Mouse (Mus musculus) liver, embryonic 14.5 days (tissue): ENCODE measurements around the gene Rph3al. TPM values are rescaled to one million over a fixed set of nuclear protein-coding genes. Genes with fewer than 3 reads are reported as not detected.

Source experiments
- ATAC-seq: fragments of 200-750 bp; cut with Nextera tagmentation; 2 replicates; pipeline ENCODE4 v1.8.0; 2017; ENCODE audit warnings: moderate number of reproducible peaks, mild to moderate bottlenecking, moderate library complexity; ENCODE audit not compliant: insufficient read depth
- DNase-seq, 3 experiments: peaks; one replicate each; pipeline ENCODE4 v3.0.0-alpha.2; 2012 to 2013; ENCODE audit warnings: low read depth in 3 of 3, low spot score in 3 of 3
- H3K27ac ChIP-seq: fragments of 300-500 bp; sonication (generic); 2 replicates; pipeline ENCODE4 v1.5.1; 2014; ENCODE audit warnings: moderate library complexity, mild to moderate bottlenecking, control low read depth, inconsistent platforms
- H3K27me3 ChIP-seq: fragments of 300-500 bp; sonication (generic); 2 replicates; pipeline ENCODE4 v1.6.1; 2014; ENCODE audit warnings: mild to moderate bottlenecking, low read length, moderate library complexity; ENCODE audit not compliant: control insufficient read depth, insufficient read depth
- H3K36me3 ChIP-seq: fragments of 300-500 bp; sonication (generic); replicated peaks from 2 replicates; pipeline ENCODE4 v1.6.1; 2014; ENCODE audit warnings: low read depth; ENCODE audit not compliant: control insufficient read depth, insufficient read depth
- H3K4me1 ChIP-seq, 2 experiments: fragments of 200-500 bp in 1 of 2; fragments of 300-500 bp in 1 of 2; sonication (generic) in 1 of 2; replicated peaks; 2 replicates each; pipeline ENCODE4 v1.6.1; 2012 to 2014; ENCODE audit warnings: antibody characterized with exemption in 1 of 2, inconsistent platforms in 1 of 2, low read length in 1 of 2; ENCODE audit not compliant: control insufficient read depth in 2 of 2, insufficient read depth in 2 of 2
- H3K4me2 ChIP-seq: fragments of 300-500 bp; sonication (generic); 2 replicates; pipeline ENCODE4 v1.6.1; 2014; ENCODE audit warnings: low read depth, mild to moderate bottlenecking, control low read depth, moderate library complexity
- H3K4me3 ChIP-seq, 2 experiments: fragments of 200-500 bp in 1 of 2; fragments of 300-500 bp in 1 of 2; sonication (generic) in 1 of 2; 2 replicates each; pipeline ENCODE4 v1.5.1; 2012 to 2014; ENCODE audit warnings: low read depth in 2 of 2, low read length in 2 of 2, mild to moderate bottlenecking in 2 of 2, control low read depth in 1 of 2, inconsistent platforms in 1 of 2, moderate library complexity in 1 of 2; ENCODE audit not compliant: insufficient read depth in 1 of 2
- H3K9ac ChIP-seq: fragments of 300-500 bp; sonication (generic); replicated peaks from 2 replicates; pipeline ENCODE4 v1.6.1; 2014; ENCODE audit warnings: mild to moderate bottlenecking, control low read depth, moderate library complexity
- H3K9me3 ChIP-seq: fragments of 300-500 bp; sonication (generic); 2 replicates; pipeline ENCODE4 v1.6.1; 2016; ENCODE audit warnings: low read length, mixed read lengths; ENCODE audit not compliant: control insufficient read depth
- CTCF ChIP-seq: IDR thresholded peaks from 2 replicates; pipeline ENCODE4 v1.5.1; 2016; ENCODE audit warnings: antibody characterized with exemption, low read depth, control low read depth
- EP300 ChIP-seq: IDR thresholded peaks from 2 replicates; pipeline ENCODE4 v1.6.1; 2016; ENCODE audit warnings: antibody characterized with exemption, low read depth
- WGBS: fragments of 180-500 bp; shearing (Covaris S2); extraction: QIAGEN DNeasy Blood & Tissue Kit; methylation state at CpG from one replicate; pipeline ENCODE4 v1.1.7; 2014; ENCODE audit not compliant: insufficient replicate concordance; 5-methylcytosine and 5-hydroxymethylcytosine counted together
- polyA plus RNA-seq, 2 experiments: library from polyadenylated mRNA; depleted of rRNA in 1 of 2; stranded (reverse) in 1 of 2; unstranded in 1 of 2; fragments of >200 nt; fragmentation: Nextera tagmentation in 1 of 2; extraction: Ambion mirVana in 1 of 2; gene quantifications; 2 replicates each; pipeline versions ENCODE4 v1.2.1 to v1.2.3; 2012 to 2014

The Rph3al gene
- polyA plus RNA-seq, 2 experiments, result 0.25 to 0.29 TPM

DNA sequence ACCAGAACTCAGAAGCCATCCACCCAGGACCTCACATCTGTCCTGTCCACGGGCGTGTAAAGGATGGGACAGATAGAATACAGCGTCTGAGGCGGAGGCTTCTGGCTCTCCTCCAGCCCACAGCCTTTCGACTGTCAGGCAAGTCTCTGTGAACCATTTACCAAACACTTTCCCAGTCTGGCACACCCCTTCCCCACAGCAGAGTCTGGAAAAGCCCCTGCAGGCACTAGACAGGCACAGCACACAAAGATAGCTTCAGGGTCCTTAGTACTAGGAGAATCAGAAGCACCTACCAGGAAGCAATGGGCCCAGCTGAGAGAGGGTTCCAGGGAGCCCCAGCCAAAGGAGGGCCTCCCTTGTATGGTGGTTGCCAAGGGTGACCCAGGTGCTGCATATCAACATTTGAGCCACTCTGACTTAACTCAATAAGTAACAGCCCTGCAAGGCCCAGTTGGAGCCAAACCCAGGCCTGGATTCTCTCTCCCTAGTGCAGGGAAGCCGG, 808 bp downstream of the Rph3al start:
- 53% methylated on average over 6 of the region's 6 CpGs for WGBS
- H3K27me3 ChIP-seq, result no peaks in the 10 kb centered on the region
- TF ChIP-seq CTCF (no peak), EP300 (no peak)
- H3K9ac ChIP-seq, result no peak overlapping the region
- H3K36me3 ChIP-seq, result no peaks in the 10 kb centered on the region
- H3K4me2 ChIP-seq, result no peak overlapping the region
- no peak overlapping the region for H3K27ac ChIP-seq
- no peak overlapping the region for H3K4me3 ChIP-seq
- peaks cover 0 to 7% of the 10 kb centered on the region in 2 experiments; a peak in 2 of 4 replicates for H3K4me1 ChIP-seq
- DNase-seq (no peak), ATAC-seq (no peak)
- H3K9me3 ChIP-seq, result no peaks in the 10 kb centered on the region

DNA sequence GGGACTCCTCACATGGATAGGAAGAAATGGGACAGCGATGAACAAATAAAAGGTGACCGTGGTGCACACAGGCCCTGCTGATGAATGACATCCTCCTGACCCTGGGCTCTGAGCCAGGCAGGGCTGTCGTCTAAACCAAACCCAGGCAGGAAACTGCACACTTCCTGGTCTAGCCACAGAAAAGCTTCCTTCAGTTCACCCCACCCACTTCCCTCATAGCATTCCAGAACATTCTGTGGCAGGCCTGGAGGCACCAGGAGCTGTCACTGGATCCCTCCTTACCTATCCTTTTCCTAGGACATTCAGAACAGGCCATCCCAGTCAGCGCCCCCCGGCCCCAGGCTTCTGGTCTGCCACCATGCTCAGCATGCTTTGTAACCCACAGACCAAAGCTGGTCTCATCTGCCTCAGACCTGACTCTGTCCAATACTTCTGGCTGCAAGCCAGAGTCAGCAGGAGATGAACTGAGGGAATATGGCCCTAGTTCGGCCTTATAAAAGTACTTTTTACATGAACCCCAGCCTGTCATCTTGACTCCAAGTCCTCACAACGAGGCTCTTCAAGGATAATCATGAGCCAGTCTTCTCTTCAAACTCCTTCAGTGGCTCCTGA, 2.3 kb downstream of the Rph3al start:
- Histone ChIP-seq H3K4me1 (peaks cover 0 to 7% of the 10 kb centered on the region in 2 experiments; a peak in 2 of 4 replicates), H3K4me3 (no peak overlapping the region), H3K36me3 (no peaks in the 10 kb centered on the region), H3K9ac (no peak overlapping the region), H3K4me2 (no peak overlapping the region), H3K27me3 (no peaks in the 10 kb centered on the region), H3K9me3 (no peaks in the 10 kb centered on the region), H3K27ac (no peak overlapping the region)
- ATAC-seq (no peak), DNase-seq (peak in 1 of 3 experiments; percentile 14)
- 27% methylated on average over 7 of the region's 7 CpGs for WGBS
- TF ChIP-seq CTCF, result no peak
- no peak for TF ChIP-seq EP300

DNA sequence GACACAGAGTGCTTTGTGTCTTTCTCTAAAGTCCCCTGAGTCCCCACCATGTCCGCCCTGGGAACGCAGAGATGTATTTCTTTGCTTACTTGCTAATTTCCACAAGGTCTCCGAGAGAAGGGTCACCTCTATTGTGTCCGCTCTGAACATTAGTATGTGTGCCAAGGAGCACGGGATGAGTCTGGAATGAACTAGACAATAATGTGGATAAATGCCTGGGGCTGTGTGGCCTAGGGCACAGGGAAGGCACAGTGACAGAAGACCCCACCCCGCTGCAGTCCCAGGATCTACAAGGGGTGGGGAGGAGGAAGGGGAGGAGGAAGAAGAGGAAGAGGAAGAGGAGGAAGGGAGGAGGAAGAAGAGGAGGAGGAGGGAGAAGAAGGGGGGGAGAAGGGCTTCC, 3.8 kb downstream of the Rph3al start:
- no peak for ATAC-seq
- Histone ChIP-seq H3K4me3 (no peak overlapping the region), H3K9me3 (no peaks in the 10 kb centered on the region), H3K36me3 (no peaks in the 10 kb centered on the region), H3K27me3 (no peaks in the 10 kb centered on the region), H3K27ac (no peak overlapping the region), H3K4me1 (peaks cover 0 to 7% of the 10 kb centered on the region in 2 experiments; a peak in 2 of 4 replicates), H3K9ac (no peak overlapping the region), H3K4me2 (no peak overlapping the region)
- no peak for DNase-seq
- 54% methylated on average over 6 of the region's 6 CpGs for WGBS
- no peak for TF ChIP-seq EP300
- no peak for TF ChIP-seq CTCF

DNA sequence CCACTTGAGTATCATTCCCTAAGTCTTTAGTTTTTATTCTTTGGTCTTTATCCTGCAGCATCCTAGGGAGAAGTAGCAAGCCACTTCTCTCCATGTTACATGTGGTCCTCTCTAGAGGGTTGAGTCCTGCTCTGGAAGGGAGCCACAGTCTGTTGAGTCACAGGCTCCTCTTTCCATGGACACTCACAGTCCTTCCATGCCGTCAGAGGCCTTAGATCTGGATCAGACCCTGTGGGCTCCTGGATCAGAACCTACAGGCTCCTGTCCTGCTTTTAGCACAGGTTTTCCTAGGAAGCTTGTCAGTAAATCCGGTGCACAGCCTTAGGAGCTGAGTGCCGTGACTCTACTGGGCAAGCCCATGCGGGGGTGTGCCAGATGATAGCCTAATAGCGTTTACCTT, 4.9 kb downstream of the Rph3al start:
- no peaks in the 10 kb centered on the region for H3K9me3 ChIP-seq
- DNase-seq (no peak), ATAC-seq (no peak)
- TF ChIP-seq EP300, result no peak
- TF ChIP-seq CTCF, result no peak
- no peaks in the 10 kb centered on the region for H3K27me3 ChIP-seq
- H3K4me2 ChIP-seq, result no peak overlapping the region
- H3K27ac ChIP-seq, result no peak overlapping the region
- no peak overlapping the region for H3K4me3 ChIP-seq
- H3K4me1 ChIP-seq, result peaks cover 0 to 7% of the 10 kb centered on the region in 2 experiments; a peak in 2 of 4 replicates
- no peaks in the 10 kb centered on the region for H3K36me3 ChIP-seq
- WGBS, result 62% methylated on average over 5 of the region's 5 CpGs
- no peak overlapping the region for H3K9ac ChIP-seq

DNA sequence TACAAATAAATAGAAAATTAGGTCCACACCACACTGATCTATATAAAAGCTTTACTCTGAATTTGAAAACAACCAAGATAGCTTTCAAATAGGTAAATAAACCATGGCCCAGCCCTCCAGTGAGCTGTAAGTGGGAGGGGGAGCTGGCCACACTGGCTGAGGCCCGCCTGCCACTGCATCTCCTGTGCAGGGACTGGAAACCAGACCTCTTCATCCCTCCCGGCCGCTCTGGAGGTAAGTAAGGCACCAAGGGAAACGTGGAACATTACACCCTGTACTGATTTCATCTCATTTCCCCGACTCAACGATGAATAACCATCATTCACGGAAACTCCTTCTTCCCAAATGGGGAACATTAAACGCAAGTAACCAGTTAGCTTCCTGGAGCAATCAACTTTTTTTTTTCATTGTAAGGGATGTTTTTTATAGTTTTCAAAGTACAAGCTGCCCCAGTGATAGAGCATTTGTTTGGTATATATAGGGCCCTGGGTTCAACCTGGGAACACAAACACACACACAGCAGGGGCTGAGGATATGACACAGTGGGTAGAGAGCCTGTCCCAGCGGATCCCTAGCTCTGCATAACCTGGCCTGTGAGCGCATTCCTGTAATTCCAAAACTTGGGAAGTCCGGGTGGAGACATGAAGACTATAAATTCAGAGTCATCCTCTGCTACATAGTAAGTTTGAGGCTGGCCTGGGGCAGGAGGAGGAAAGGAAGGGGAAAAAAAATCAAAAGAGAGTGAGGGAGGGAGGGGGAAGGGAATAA, 7.1 kb downstream of the Rph3al start:
- Histone ChIP-seq H3K4me2 (no peak overlapping the region), H3K4me1 (peaks cover 0 to 10% of the 10 kb centered on the region in 2 experiments; a peak in 3 of 4 replicates), H3K9ac (no peak overlapping the region), H3K4me3 (no peak overlapping the region), H3K27me3 (no peaks in the 10 kb centered on the region), H3K36me3 (no peaks in the 10 kb centered on the region), H3K9me3 (no peaks in the 10 kb centered on the region), H3K27ac (no peak overlapping the region)
- DNase-seq (no peak), ATAC-seq (no peak)
- TF ChIP-seq CTCF, result no peak
- TF ChIP-seq EP300, result no peak
- WGBS, result 42% methylated on average over 11 of the region's 11 CpGs
